Mouse (Mus musculus) C3H10T1/2 (cell line): ENCODE results near the gene Sh2b2. TPM values are rescaled to one million over a fixed set of nuclear protein-coding genes. Genes with fewer than 3 reads are reported as not detected.

ENCODE experiments used
- polyA plus RNA-seq, 2 experiments: library from polyadenylated mRNA; unstranded; fragments of >200 nt; fragmentation: generic; extraction: Trizol; gene quantifications; one replicate each; pipeline ENCODE4 v1.2.1; 2012; ENCODE audit warnings: missing spikeins in 2 of 2

The Sh2b2 gene
- polyA plus RNA-seq = 1 to 10 TPM; 2.2 to 4.0 TPM

GRCm38 (mm10) chr5:136246452-136246838, at the start of gene Sh2b2:
Gene Sh2b2, minus strand, starts transcription at chr5:136246556.

GRCm38 (mm10) chr5:136198474-136199391, 47.6 kb downstream of the Sh2b2 start, which contains the start of gene Prkrip1:
Gene Prkrip1, minus strand, starts transcription at chr5:136198963.

DNA sequence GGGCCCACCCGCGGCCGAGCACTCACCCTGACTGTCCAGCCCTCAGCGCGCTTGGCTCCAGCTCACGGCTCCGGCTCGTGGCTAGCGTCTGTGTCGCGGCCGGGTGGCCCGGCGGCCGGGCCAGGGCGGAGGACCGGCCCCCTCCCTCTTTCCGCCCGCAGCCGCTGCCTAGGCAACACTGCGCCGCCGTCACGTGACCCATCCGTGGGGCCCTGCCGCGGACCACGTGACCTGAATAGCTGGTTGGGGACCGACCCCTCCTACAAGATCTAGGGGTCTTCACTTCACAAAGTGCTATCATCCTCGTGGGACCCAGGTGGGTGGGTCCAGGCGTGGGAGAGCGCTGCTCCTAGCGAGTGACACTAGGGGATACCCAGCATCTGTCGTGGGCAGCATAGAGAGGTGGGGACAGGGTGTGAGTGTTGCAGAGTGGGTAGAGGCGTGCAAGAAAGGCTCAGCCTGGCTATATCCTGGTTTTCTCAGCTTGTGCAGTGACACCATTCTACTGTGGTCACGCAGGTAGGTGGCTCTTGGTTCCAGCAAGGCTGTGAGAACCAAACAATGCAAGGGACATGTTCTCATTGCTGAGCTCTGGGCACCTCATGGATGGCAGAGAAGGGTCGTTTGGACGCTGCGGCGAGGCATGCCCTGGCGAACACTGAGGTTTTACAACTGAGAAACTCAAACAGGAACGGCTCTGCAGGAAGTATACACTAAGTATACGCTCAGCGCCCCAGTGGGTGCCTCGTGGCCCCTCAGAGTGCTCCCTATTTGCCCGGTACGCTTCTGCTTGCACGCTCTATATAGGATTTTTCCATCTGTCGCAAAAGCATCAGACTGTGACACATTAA, 75.6 kb downstream of the Sh2b2 start, which contains the start of gene Orai2:
Gene Orai2, minus strand, starts transcription at position 202 of the 851 bp plus-strand sequence.

Other genes with a start within 250 kb of the Sh2b2 start
- gene Upk3b, start 208.1 kb downstream of the Sh2b2 start, polyA plus RNA-seq = under 1 TPM; 0.02 to 0.73 TPM
- 1 to 10 TPM in 1 of 2 experiments, under 1 TPM in 1; 0.50 to 1.1 TPM for gene Upk3bl, start 192.1 kb downstream of the Sh2b2 start, polyA plus RNA-seq
- 10 to 100 TPM; 33.4 to 45.9 TPM for gene Rasa4, start 162.6 kb downstream of the Sh2b2 start, polyA plus RNA-seq
- gene Polr2j, start 129.9 kb downstream of the Sh2b2 start, polyA plus RNA-seq = 100 to 1,000 TPM; 191 to 235 TPM
- 10 to 100 TPM; 27.7 to 44.7 TPM for gene Lrwd1, start 110.5 kb downstream of the Sh2b2 start, polyA plus RNA-seq
- 1 to 10 TPM; 3.9 to 9.5 TPM for gene Alkbh4, start 110.4 kb downstream of the Sh2b2 start, polyA plus RNA-seq
- 10 to 100 TPM; 10.5 to 11.4 TPM for gene Orai2, start 75.8 kb downstream of the Sh2b2 start, polyA plus RNA-seq
- 10 to 100 TPM; 27.8 to 38.1 TPM for gene Prkrip1, start 47.6 kb downstream of the Sh2b2 start, polyA plus RNA-seq